Mouse (Mus musculus): ENCODE data around the gene Mcam. TPM values are rescaled to one million over a fixed set of nuclear protein-coding genes. Genes with fewer than 3 reads are reported as not detected.

Gene Mcam
- 3.1 TPM for polyA plus RNA-seq (2014; fragmentation: Illumina TruSeq; extraction: RNeasy Lipid Tissue Mini Kit (QIAGEN cat#74804); ENCODE audit: low read depth, low replicate concordance)

GRCm38 (mm10) chr9:44134101-44134850 is at the start of gene Mcam:
Gene Mcam (plus strand): TSS chr9:44134469.

GRCm38 (mm10) chr9:44101490-44101889 is 32.8 kb upstream of the Mcam start, which contains the start of gene Mfrp:
Gene Mfrp (plus strand): TSS chr9:44101729.

GRCm38 (mm10) chr9:44107110-44107509 is 27.2 kb upstream of the Mcam start, which contains the start of gene C1qtnf5:
Gene C1qtnf5 (plus strand): TSS chr9:44107245.

GRCm38 (mm10) chr9:44113105-44113789 is 21.0 kb upstream of the Mcam start, which contains the start of the genes Gm49380 and Rnf26:
Gene Gm49380 (minus strand): TSS chr9:44113500.
Gene Rnf26 (minus strand): TSS chr9:44113517.

Other genes with a start within 250 kb of the Mcam start
- not detected for gene Thy1, start 91.1 kb upstream of the Mcam start, polyA plus RNA-seq (2014; fragmentation: Illumina TruSeq; extraction: RNeasy Lipid Tissue Mini Kit (QIAGEN cat#74804); ENCODE audit: low read depth, low replicate concordance)
- gene Usp2, start 67.4 kb upstream of the Mcam start, polyA plus RNA-seq (2014; fragmentation: Illumina TruSeq; extraction: RNeasy Lipid Tissue Mini Kit (QIAGEN cat#74804); ENCODE audit: low read depth, low replicate concordance): 152 TPM
- 0.14 TPM for gene Mfrp, start 32.7 kb upstream of the Mcam start, polyA plus RNA-seq (2014; fragmentation: Illumina TruSeq; extraction: RNeasy Lipid Tissue Mini Kit (QIAGEN cat#74804); ENCODE audit: low read depth, low replicate concordance)
- gene C1qtnf5, start 27.2 kb upstream of the Mcam start, polyA plus RNA-seq (2014; fragmentation: Illumina TruSeq; extraction: RNeasy Lipid Tissue Mini Kit (QIAGEN cat#74804); ENCODE audit: low read depth, low replicate concordance): not detected
- gene Gm49380, start 21.0 kb upstream of the Mcam start, polyA plus RNA-seq (2014; fragmentation: Illumina TruSeq; extraction: RNeasy Lipid Tissue Mini Kit (QIAGEN cat#74804); ENCODE audit: low read depth, low replicate concordance): 0.66 TPM
- gene Rnf26, start 21.0 kb upstream of the Mcam start, polyA plus RNA-seq (2014; fragmentation: Illumina TruSeq; extraction: RNeasy Lipid Tissue Mini Kit (QIAGEN cat#74804); ENCODE audit: low read depth, low replicate concordance): 1.6 TPM
- 55.7 TPM for gene Cbl, start 99.6 kb downstream of the Mcam start, polyA plus RNA-seq (2014; fragmentation: Illumina TruSeq; extraction: RNeasy Lipid Tissue Mini Kit (QIAGEN cat#74804); ENCODE audit: low read depth, low replicate concordance)
- gene Ccdc153, start 106.2 kb downstream of the Mcam start, polyA plus RNA-seq (2014; fragmentation: Illumina TruSeq; extraction: RNeasy Lipid Tissue Mini Kit (QIAGEN cat#74804); ENCODE audit: low read depth, low replicate concordance): 0.28 TPM
- not detected for gene Pdzd3, start 117.0 kb downstream of the Mcam start, polyA plus RNA-seq (2014; fragmentation: Illumina TruSeq; extraction: RNeasy Lipid Tissue Mini Kit (QIAGEN cat#74804); ENCODE audit: low read depth, low replicate concordance)
- gene Nlrx1, start 134.1 kb downstream of the Mcam start, polyA plus RNA-seq (2014; fragmentation: Illumina TruSeq; extraction: RNeasy Lipid Tissue Mini Kit (QIAGEN cat#74804); ENCODE audit: low read depth, low replicate concordance): not detected
- gene Abcg4, start 154.1 kb downstream of the Mcam start, polyA plus RNA-seq (2014; fragmentation: Illumina TruSeq; extraction: RNeasy Lipid Tissue Mini Kit (QIAGEN cat#74804); ENCODE audit: low read depth, low replicate concordance): not detected
- gene Hinfp, start 171.2 kb downstream of the Mcam start, polyA plus RNA-seq (2014; fragmentation: Illumina TruSeq; extraction: RNeasy Lipid Tissue Mini Kit (QIAGEN cat#74804); ENCODE audit: low read depth, low replicate concordance): 8.5 TPM
- 0.56 TPM for gene C2cd2l, start 185.8 kb downstream of the Mcam start, polyA plus RNA-seq (2014; fragmentation: Illumina TruSeq; extraction: RNeasy Lipid Tissue Mini Kit (QIAGEN cat#74804); ENCODE audit: low read depth, low replicate concordance)
- 1.9 TPM for gene Dpagt1, start 191.6 kb downstream of the Mcam start, polyA plus RNA-seq (2014; fragmentation: Illumina TruSeq; extraction: RNeasy Lipid Tissue Mini Kit (QIAGEN cat#74804); ENCODE audit: low read depth, low replicate concordance)
- gene H2afx, start 200.2 kb downstream of the Mcam start, polyA plus RNA-seq (2014; fragmentation: Illumina TruSeq; extraction: RNeasy Lipid Tissue Mini Kit (QIAGEN cat#74804); ENCODE audit: low read depth, low replicate concordance): 7.2 TPM
- 12.6 TPM for gene Hmbs, start 209.8 kb downstream of the Mcam start, polyA plus RNA-seq (2014; fragmentation: Illumina TruSeq; extraction: RNeasy Lipid Tissue Mini Kit (QIAGEN cat#74804); ENCODE audit: low read depth, low replicate concordance)
- 7.6 TPM for gene Vps11, start 227.2 kb downstream of the Mcam start, polyA plus RNA-seq (2014; fragmentation: Illumina TruSeq; extraction: RNeasy Lipid Tissue Mini Kit (QIAGEN cat#74804); ENCODE audit: low read depth, low replicate concordance)
- gene Hyou1, start 245.0 kb downstream of the Mcam start, polyA plus RNA-seq (2014; fragmentation: Illumina TruSeq; extraction: RNeasy Lipid Tissue Mini Kit (QIAGEN cat#74804); ENCODE audit: low read depth, low replicate concordance): 30.7 TPM

Data from testis, adult 10 weeks (tissue).